Mouse (Mus musculus) gastrocnemius, adult 18-20 months (tissue): ENCODE measurements around the gene Ptov1. TPM values are rescaled to one million over a fixed set of nuclear protein-coding genes. Genes with fewer than 3 reads are reported as not detected.

Experiments
- DNase-seq: peaks from one replicate; pipeline ENCODE4 v3.0.0; 2021; ENCODE audit warnings: low spot score
- microRNA-seq: library from miRNA; unstranded; fragments of <30 nt; microRNA quantifications from one replicate; pipeline ENCODE4 v1.2.0, GENCODE M21; 2021
- total RNA-seq, 2 experiments: library from RNA; stranded (reverse); gene quantifications; 2 replicates each; pipeline ENCODE4 v1.2.3; 2021

Ptov1 gene
- total RNA-seq, 2 experiments from 2014 or later: 143 to 148 TPM

DNA sequence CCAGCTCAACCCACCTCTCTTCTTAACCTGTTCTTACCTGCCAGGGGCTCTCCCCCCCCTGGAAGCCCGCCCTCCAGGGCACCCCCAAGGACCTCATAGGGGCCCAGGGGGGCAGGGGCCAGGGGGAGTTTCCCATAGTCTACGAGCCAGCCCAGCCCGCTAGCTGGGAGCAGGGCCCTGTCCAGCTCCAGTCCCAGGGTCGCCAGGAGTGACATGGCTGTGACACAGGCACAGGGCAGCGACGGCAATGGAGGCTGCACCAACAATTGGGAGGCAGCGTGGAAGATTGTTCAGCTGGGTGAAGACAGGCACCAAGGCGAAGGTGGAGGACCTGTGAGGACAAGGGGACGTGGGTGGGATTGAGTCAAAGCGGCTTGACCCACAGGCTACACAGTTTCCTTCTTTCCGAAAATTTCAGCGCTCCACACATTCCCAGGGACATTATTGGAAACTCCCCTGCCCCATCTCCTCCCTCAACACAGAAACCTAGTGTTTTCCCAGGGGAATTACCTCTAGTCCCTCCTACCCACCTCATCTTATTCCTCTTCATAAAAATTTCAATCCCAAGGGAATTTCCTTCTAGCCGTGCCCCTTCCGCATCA lies 54.5 kb downstream of the Ptov1 start:
- no peak for DNase-seq

GRCm38 (mm10) chr7:44814423-44814822 lies 55.2 kb downstream of the Ptov1 start:
- no peak for DNase-seq

GRCm38 (mm10) chr7:44813985-44814384 lies 55.6 kb downstream of the Ptov1 start:
- no peak for DNase-seq

Small RNA genes within 50 kb of the gene (microRNA-seq; reads per million reads assigned to microRNA genes)
- gene Mir707: not detected

Other genes starting within 250 kb of the Ptov1 start
- gene Myh14, start 198.9 kb downstream of the Ptov1 start, total RNA-seq: 10 to 100 TPM; 43.2 to 45.2 TPM
- gene Izumo2, start 161.0 kb downstream of the Ptov1 start, total RNA-seq: not detected
- 10 to 100 TPM; 19.5 to 19.8 TPM for gene Vrk3, start 121.4 kb downstream of the Ptov1 start, total RNA-seq
- gene Zfp473, start 118.7 kb downstream of the Ptov1 start, total RNA-seq: not detected
- gene Nup62, start 53.7 kb downstream of the Ptov1 start, total RNA-seq: 10 to 100 TPM; 20.1 to 25.2 TPM
- 1 to 10 TPM; 2.3 to 3.5 TPM for gene Il4i1, start 53.4 kb downstream of the Ptov1 start, total RNA-seq
- gene Atf5, start 53.1 kb downstream of the Ptov1 start, total RNA-seq: 10 to 100 TPM; 62.4 to 99.0 TPM
- gene Akt1s1, start 20.8 kb downstream of the Ptov1 start, total RNA-seq: 100 to 1,000 TPM; 130 to 144 TPM
- 10 to 100 TPM; 46.8 to 61.0 TPM for gene Tbc1d17, start 20.7 kb downstream of the Ptov1 start, total RNA-seq
- 10 to 100 TPM; 19.2 to 20.2 TPM for gene Pnkp, start 12.6 kb downstream of the Ptov1 start, total RNA-seq
- gene Med25, start 22.9 kb upstream of the Ptov1 start, total RNA-seq: 10 to 100 TPM; 60.5 to 62.8 TPM
- gene Fuz, start 26.3 kb upstream of the Ptov1 start, total RNA-seq: 10 to 100 TPM; 16.6 to 17.6 TPM
- 10 to 100 TPM; 59.8 to 64.4 TPM for gene Ap2a1, start 59.7 kb upstream of the Ptov1 start, total RNA-seq
- gene Tsks, start 73.4 kb upstream of the Ptov1 start, total RNA-seq: not detected
- gene Cpt1c, start 105.1 kb upstream of the Ptov1 start, total RNA-seq: 1 to 10 TPM in 1 of 2 experiments, under 1 TPM in 1; 0.64 to 1.4 TPM
- 100 to 1,000 TPM; 119 to 139 TPM for gene Prmt1, start 116.8 kb upstream of the Ptov1 start, total RNA-seq
- 10 to 100 TPM; 15.0 to 19.1 TPM for gene Irf3, start 127.9 kb upstream of the Ptov1 start, total RNA-seq
- gene Bcl2l12, start 128.9 kb upstream of the Ptov1 start, total RNA-seq: 1 to 10 TPM; 8.4 to 8.5 TPM
- 10 to 100 TPM; 41.3 to 46.2 TPM for gene Scaf1, start 146.6 kb upstream of the Ptov1 start, total RNA-seq
- gene Rras, start 148.2 kb upstream of the Ptov1 start, total RNA-seq: 10 to 100 TPM; 20.8 to 26.8 TPM
- 10 to 100 TPM; 13.1 to 16.0 TPM for gene Prr12, start 183.1 kb upstream of the Ptov1 start, total RNA-seq
- gene Nosip, start 192.6 kb upstream of the Ptov1 start, total RNA-seq: 10 to 100 TPM; 27.9 to 28.3 TPM
- gene Prrg2, start 192.9 kb upstream of the Ptov1 start, total RNA-seq: 10 to 100 TPM; 10.2 to 10.4 TPM
- gene Rcn3, start 222.4 kb upstream of the Ptov1 start, total RNA-seq: 10 to 100 TPM in 1 of 2 experiments, 1 to 10 TPM in 1; 8.0 to 12.5 TPM
- gene Fcgrt, start 234.1 kb upstream of the Ptov1 start, total RNA-seq: 10 to 100 TPM; 27.4 to 29.1 TPM